Mouse (Mus musculus) embryo, embryonic 10.5 days (tissue): Measurements from ENCODE around the gene Atp5k.
A peak's percentile ranks its signal among the peaks of the same experiment; 100 is the strongest.

ENCODE experiments used
- DNase-seq: peaks from one replicate; pipeline ENCODE4 v3.0.0-alpha.2; 2015; ENCODE audit warnings: low spot score

Gene Atp5k

GRCm38 (mm10) chr5:108433804-108434587 lies at the start of gene Atp5k:
Atp5k (minus strand) TSS chr5:108434448.
- peak; percentile 98 for DNase-seq

GRCm38 (mm10) chr5:108483006-108483405 lies 48.8 kb upstream of the Atp5k start:
- DNase-seq = no peak

- DNase-seq = no peak
These were observed 41.7 kb upstream of the Atp5k start for GRCm38 (mm10) chr5:108475977-108476376.

GRCm38 (mm10) chr5:108473737-108474136 lies 39.5 kb upstream of the Atp5k start:
- no peak for DNase-seq

GRCm38 (mm10) chr5:108469617-108470016 lies 35.4 kb upstream of the Atp5k start:
- DNase-seq = no peak

GRCm38 (mm10) chr5:108466647-108467046 lies 32.4 kb upstream of the Atp5k start:
- no peak for DNase-seq

- no peak for DNase-seq
These were observed 31.1 kb upstream of the Atp5k start for GRCm38 (mm10) chr5:108465131-108465891.

- DNase-seq = peak; percentile 5
These were observed 28.2 kb upstream of the Atp5k start for GRCm38 (mm10) chr5:108462446-108462845.

GRCm38 (mm10) chr5:108461082-108462065 lies 27.1 kb upstream of the Atp5k start, which contains the start of gene Pcgf3:
Pcgf3 (plus strand) TSS chr5:108461232.
- peak; percentile 97 for DNase-seq

- DNase-seq = peak; percentile 5
These were observed 26.2 kb upstream of the Atp5k start for GRCm38 (mm10) chr5:108460461-108460860.

- DNase-seq = no peak
These were observed 24.5 kb upstream of the Atp5k start for GRCm38 (mm10) chr5:108458706-108459105.

GRCm38 (mm10) chr5:108454094-108454493 lies 19.8 kb upstream of the Atp5k start:
- DNase-seq = no peak

- no peak for DNase-seq
These were observed 18.2 kb upstream of the Atp5k start for GRCm38 (mm10) chr5:108452422-108452821.

GRCm38 (mm10) chr5:108451611-108452010 lies 17.4 kb upstream of the Atp5k start:
- DNase-seq = no peak

- DNase-seq = no peak
These were observed 16.7 kb upstream of the Atp5k start for GRCm38 (mm10) chr5:108450837-108451540.

- peak; percentile 80 for DNase-seq
These were observed 14.8 kb upstream of the Atp5k start, which contains the start of gene Mfsd7a for GRCm38 (mm10) chr5:108448785-108449668. Mfsd7a (minus strand) TSS chr5:108448891.

- no peak for DNase-seq
These were observed 13.6 kb upstream of the Atp5k start for GRCm38 (mm10) chr5:108447857-108448256.

- DNase-seq = no peak
These were observed 12.7 kb upstream of the Atp5k start for GRCm38 (mm10) chr5:108446973-108447372.

GRCm38 (mm10) chr5:108436101-108436500 lies 1.9 kb upstream of the Atp5k start:
- no peak for DNase-seq

GRCm38 (mm10) chr5:108431196-108431595 lies 3.1 kb downstream of the Atp5k start:
- no peak for DNase-seq
